In genomic region chr4:133545272-133546231, GRCm38 (mm10) we compare ENCODE assay signal across 8 mouse cellular contexts. TPM values are rescaled to one million over a fixed set of nuclear protein-coding genes. Genes with fewer than 3 reads are reported as not detected.
DNase-seq lines count a peak whose midpoint lies in the region; ATAC-seq lines count a peak whose summit lies in the region.

Gene Nudc (minus strand): TSS chr4:133545996.

- peak within 1 kb of the TSS; percentile 20; the same call in 1 of the 2 replicates for H3K27ac ChIP-seq in lung, embryonic 16.5 days (ENCODE audit: low read length)

- H3K4me1 ChIP-seq in lung, embryonic 16.5 days (replicated peaks; ENCODE audit: control insufficient read depth, insufficient read depth, low read length) = peaks cover 10% of the 10 kb centered on the region

- peak within 1 kb of the TSS; percentile 87 for H3K9ac ChIP-seq in lung, embryonic 16.5 days (ENCODE audit: low read length)

- H3K4me2 ChIP-seq in lung, embryonic 16.5 days (ENCODE audit: low read depth, low read length) = peak within 1 kb of the TSS; percentile 68

- peak; percentile 90 for DNase-seq in MEL-GATA-1-ER (ENCODE audit: extremely low read depth, low read depth)
- DNase-seq in cerebellum, adult 8-10 months = peak; percentile 96
- DNase-seq in forelimb bud, embryonic 11.5 days (ENCODE audit: low read depth, low spot score) = peak; percentile 96
- DNase-seq in layer of hippocampus, adult 9-10 months (ENCODE audit: low spot score) = peak; percentile 82
- peak; percentile 85 for DNase-seq in ovary, postnatal 10 days (ENCODE audit: low spot score)
- DNase-seq in thymus, postnatal 10 days (ENCODE audit: low spot score in 2 of 2) = peak; percentile 90 to 93

- peak within 1 kb of the TSS; percentile 88 for H3K4me3 ChIP-seq in lung, embryonic 16.5 days (ENCODE audit: low read length)

- H3K36me3 ChIP-seq in lung, embryonic 16.5 days (ENCODE audit: control insufficient read depth, insufficient read depth, low read length) = no peaks in the 10 kb centered on the region; the same call in 1 of the 2 replicates

- H3K9me3 ChIP-seq in lung, embryonic 16.5 days (ENCODE audit: control insufficient read depth, low read length) = no peaks in the 10 kb centered on the region

- ATAC-seq in hematopoietic stem cell, adult 5-6 weeks (replicated peaks in 1 of 2; ENCODE audit: insufficient read depth in 1 of 2, low FRiP score in 2 of 2, low TSS enrichment in 1 of 2, low read depth in 1 of 2, poor library complexity in 2 of 2, severe bottlenecking in 2 of 2) = peak; percentile 97 to 99
- ATAC-seq in lung, embryonic 16.5 days (ENCODE audit: low read depth) = peak; percentile 100

- no peaks in the 10 kb centered on the region for H3K27me3 ChIP-seq in lung, embryonic 16.5 days (ENCODE audit: control insufficient read depth, insufficient read depth, low read depth, low read length)

- under 1% methylated on average over 77 of the region's 77 CpGs for WGBS in lung, embryonic 16.5 days

RNA-seq across cellular contexts. Expression of gene Nudc, which starts in this region (rescaled TPM):
- 194 and 277 TPM in 2 replicates for total RNA-seq in hematopoietic stem cell, adult 5-6 weeks (2017)
- 261 and 267 TPM in 2 replicates for polyA plus RNA-seq in lung, embryonic 16.5 days (2015; fragmentation: Nextera tagmentation; extraction: Ambion mirVana)

Comparison
In these comparisons a context has a peak if more than half of its experiments do, and no peak if none do; other contexts are left out.
1. Peak in every context shown above with its lines: DNase-seq, ATAC-seq, H3K4me3 ChIP-seq and H3K27ac ChIP-seq.